Mouse (Mus musculus) midbrain, embryonic 10.5 days (tissue): ENCODE results near the gene Nrxn3. TPM values are rescaled to one million over a fixed set of nuclear protein-coding genes. Genes with fewer than 3 reads are reported as not detected.

Experiments used
- DNase-seq: peaks from one replicate; pipeline ENCODE4 v3.0.0-alpha.2; 2017; ENCODE audit warnings: low spot score
- H3K27ac ChIP-seq: fragments of 300-500 bp; sonication (generic); replicated peaks from 2 replicates; pipeline ENCODE4 v1.5.1; 2016; ENCODE audit warnings: mild to moderate bottlenecking
- H3K27me3 ChIP-seq: fragments of 300-500 bp; sonication (generic); 2 replicates; pipeline ENCODE4 v1.6.1; 2016; ENCODE audit warnings: low read depth, mild to moderate bottlenecking; ENCODE audit not compliant: poor library complexity, severe bottlenecking
- H3K36me3 ChIP-seq: fragments of 300-500 bp; sonication (generic); 2 replicates; pipeline ENCODE4 v1.6.1; 2016; ENCODE audit warnings: mild to moderate bottlenecking, moderate library complexity
- H3K4me1 ChIP-seq: fragments of 300-500 bp; sonication (generic); 2 replicates; pipeline ENCODE4 v1.6.1; 2016
- H3K4me3 ChIP-seq: fragments of 300-500 bp; sonication (generic); 2 replicates; pipeline ENCODE4 v1.5.1; 2016; ENCODE audit warnings: mild to moderate bottlenecking, moderate library complexity
- H3K9me3 ChIP-seq: fragments of 300-500 bp; sonication (generic); replicated peaks from 2 replicates; pipeline ENCODE4 v1.6.1; 2016; ENCODE audit warnings: mild to moderate bottlenecking
- WGBS: fragments of 180-500 bp; shearing (Covaris S2); methylation state at CpG from one replicate; pipeline ENCODE4 v1.1.7; 2016; 5-methylcytosine and 5-hydroxymethylcytosine counted together
- polyA plus RNA-seq: library from polyadenylated mRNA; unstranded; fragments of >200 nt; fragmentation: Nextera tagmentation; extraction: Ambion mirVana; gene quantifications from 2 replicates; pipeline ENCODE4 v1.2.1, GENCODE M21; 2016

The Nrxn3 gene
- polyA plus RNA-seq, 1 experiment from 2014 or later, result 5.2 TPM

- no peaks in the 10 kb centered on the region for H3K4me1 ChIP-seq
- no peaks in the 10 kb centered on the region for H3K36me3 ChIP-seq
- H3K9me3 ChIP-seq, result no peaks in the 10 kb centered on the region
- H3K4me3 ChIP-seq, result no peak overlapping the region
- DNase-seq, result no peak
- no peaks in the 10 kb centered on the region for H3K27me3 ChIP-seq
- WGBS, result 88% methylated on average over 1 of the region's 1 CpGs
- H3K27ac ChIP-seq, result no peak overlapping the region
Observed at GRCm38 (mm10) chr12:89789981-89790380, 1067.3 kb downstream of the Nrxn3 start.

GRCm38 (mm10) chr12:89791829-89792228, 1069.2 kb downstream of the Nrxn3 start:
- Histone ChIP-seq H3K9me3 (no peaks in the 10 kb centered on the region), H3K27me3 (no peaks in the 10 kb centered on the region), H3K4me1 (no peaks in the 10 kb centered on the region), H3K27ac (no peak overlapping the region), H3K36me3 (no peaks in the 10 kb centered on the region), H3K4me3 (no peak overlapping the region)
- whole genome bisulfite sequencing, result 81% methylated on average over 3 of the region's 3 CpGs
- no peak for DNase-seq

GRCm38 (mm10) chr12:89794741-89795140, 1072.1 kb downstream of the Nrxn3 start:
- DNase-seq, result no peak
- H3K27me3 ChIP-seq, result no peaks in the 10 kb centered on the region
- no peaks in the 10 kb centered on the region for H3K9me3 ChIP-seq
- no peak overlapping the region for H3K4me3 ChIP-seq
- WGBS, result 91% methylated on average over 6 of the region's 6 CpGs
- H3K36me3 ChIP-seq, result no peaks in the 10 kb centered on the region
- H3K27ac ChIP-seq, result no peak overlapping the region
- no peaks in the 10 kb centered on the region for H3K4me1 ChIP-seq

- Histone ChIP-seq H3K4me3 (no peak overlapping the region), H3K4me1 (peaks cover 20% of the 10 kb centered on the region), H3K9me3 (no peaks in the 10 kb centered on the region), H3K27me3 (peaks cover 29% of the 10 kb centered on the region), H3K36me3 (no peaks in the 10 kb centered on the region), H3K27ac (no peak overlapping the region)
- DNase-seq, result no peak
- WGBS, result 75% methylated on average over 3 of the region's 3 CpGs
Observed at GRCm38 (mm10) chr12:89808217-89808616, 1085.5 kb downstream of the Nrxn3 start.

GRCm38 (mm10) chr12:89810146-89810545, 1087.5 kb downstream of the Nrxn3 start:
- H3K27ac ChIP-seq, result no peak overlapping the region
- no peak for DNase-seq

GRCm38 (mm10) chr12:89811815-89812549, 1089.3 kb downstream of the Nrxn3 start:
- Histone ChIP-seq H3K4me3 (peak overlapping the region; percentile 64), H3K9me3 (no peaks in the 10 kb centered on the region), H3K4me1 (peaks cover 22% of the 10 kb centered on the region), H3K36me3 (no peaks in the 10 kb centered on the region), H3K27me3 (peaks cover 49% of the 10 kb centered on the region), H3K27ac (peak overlapping the region; percentile 77)
- WGBS, result under 1% methylated on average over 36 of the region's 36 CpGs
- DNase-seq, result peak; percentile 86

More at GRCm38 (mm10) chr12:89810146-89810545, 1087.5 kb downstream of the Nrxn3 start:
- Histone ChIP-seq H3K4me1 (peaks cover 22% of the 10 kb centered on the region), H3K27me3 (peaks cover 48% of the 10 kb centered on the region), H3K9me3 (no peaks in the 10 kb centered on the region), H3K36me3 (no peaks in the 10 kb centered on the region), H3K4me3 (no peak overlapping the region)
- WGBS, result 91% methylated on average over 5 of the region's 5 CpGs

GRCm38 (mm10) chr12:89812550-89813207, 1090.0 kb downstream of the Nrxn3 start:
- H3K27ac ChIP-seq, result 0 out of 2 replicates have a peak overlapping the region, but pooled peaks have one; percentile 49

GRCm38 (mm10) chr12:89813294-89813693, 1090.6 kb downstream of the Nrxn3 start:
- Histone ChIP-seq H3K9me3 (no peaks in the 10 kb centered on the region), H3K4me3 (peak overlapping the region; percentile 64)
- DNase-seq, result peak; percentile 18

More at GRCm38 (mm10) chr12:89812550-89813207, 1090.0 kb downstream of the Nrxn3 start:
- no peak for DNase-seq
- no peaks in the 10 kb centered on the region for H3K36me3 ChIP-seq
- H3K4me3 ChIP-seq, result peak overlapping the region; percentile 64
- peaks cover 49% of the 10 kb centered on the region for H3K27me3 ChIP-seq
- no peaks in the 10 kb centered on the region for H3K9me3 ChIP-seq
- WGBS, result 1% methylated on average over 17 of the region's 17 CpGs
- peaks cover 22% of the 10 kb centered on the region for H3K4me1 ChIP-seq

GRCm38 (mm10) chr12:89813718-89814117, 1091.0 kb downstream of the Nrxn3 start:
- no peaks in the 10 kb centered on the region for H3K36me3 ChIP-seq
- peak overlapping the region; percentile 64 for H3K4me3 ChIP-seq
- peaks cover 49% of the 10 kb centered on the region for H3K27me3 ChIP-seq
- H3K27ac ChIP-seq, result no peak overlapping the region
- DNase-seq, result no peak
- no peaks in the 10 kb centered on the region for H3K9me3 ChIP-seq
- 78% methylated on average over 5 of the region's 5 CpGs for WGBS
- H3K4me1 ChIP-seq, result peaks cover 22% of the 10 kb centered on the region

More at GRCm38 (mm10) chr12:89813294-89813693, 1090.6 kb downstream of the Nrxn3 start:
- Histone ChIP-seq H3K27ac (no peak overlapping the region), H3K27me3 (peaks cover 49% of the 10 kb centered on the region), H3K36me3 (no peaks in the 10 kb centered on the region), H3K4me1 (peaks cover 22% of the 10 kb centered on the region)
- WGBS, result 13% methylated on average over 13 of the region's 13 CpGs

GRCm38 (mm10) chr12:89814536-89814935, 1091.9 kb downstream of the Nrxn3 start:
- Histone ChIP-seq H3K27ac (no peak overlapping the region), H3K36me3 (no peaks in the 10 kb centered on the region), H3K27me3 (peaks cover 46% of the 10 kb centered on the region), H3K4me3 (no peak overlapping the region), H3K4me1 (peaks cover 22% of the 10 kb centered on the region), H3K9me3 (no peaks in the 10 kb centered on the region)
- WGBS, result 47% methylated on average over 4 of the region's 4 CpGs
- no peak for DNase-seq

- no peak for DNase-seq
- no peak overlapping the region for H3K27ac ChIP-seq
- peaks cover 28% of the 10 kb centered on the region for H3K27me3 ChIP-seq
- peaks cover 18% of the 10 kb centered on the region for H3K4me1 ChIP-seq
- WGBS, result 79% methylated on average over 9 of the region's 9 CpGs
- H3K9me3 ChIP-seq, result no peaks in the 10 kb centered on the region
- no peak overlapping the region for H3K4me3 ChIP-seq
- no peaks in the 10 kb centered on the region for H3K36me3 ChIP-seq
Observed at GRCm38 (mm10) chr12:89817072-89817773, 1094.5 kb downstream of the Nrxn3 start.

- 76% methylated on average over 2 of the region's 2 CpGs for WGBS
- Histone ChIP-seq H3K4me3 (no peak overlapping the region), H3K36me3 (no peaks in the 10 kb centered on the region), H3K4me1 (peaks cover 19% of the 10 kb centered on the region), H3K27ac (no peak overlapping the region), H3K9me3 (no peaks in the 10 kb centered on the region), H3K27me3 (peaks cover 21% of the 10 kb centered on the region)
- no peak for DNase-seq
Observed at GRCm38 (mm10) chr12:89818200-89818599, 1095.5 kb downstream of the Nrxn3 start.
